Mouse (Mus musculus): Measurements from ENCODE around the gene Mocs1. TPM values are rescaled to one million over a fixed set of nuclear protein-coding genes. Genes with fewer than 3 reads are reported as not detected.
A peak's percentile ranks its signal among the peaks of the same experiment; 100 is the strongest.

Mocs1 gene
- polyA plus RNA-seq (2017; shearing (Covaris generic)): 10 to 100 TPM; 12.4 to 13.7 TPM

- peak; percentile 100 for ATAC-seq
These were observed at the start of gene Mocs1 for GRCm38 (mm10) chr17:49428239-49428688. Gene Mocs1, plus strand, starts transcription at chr17:49428362.

DNA sequence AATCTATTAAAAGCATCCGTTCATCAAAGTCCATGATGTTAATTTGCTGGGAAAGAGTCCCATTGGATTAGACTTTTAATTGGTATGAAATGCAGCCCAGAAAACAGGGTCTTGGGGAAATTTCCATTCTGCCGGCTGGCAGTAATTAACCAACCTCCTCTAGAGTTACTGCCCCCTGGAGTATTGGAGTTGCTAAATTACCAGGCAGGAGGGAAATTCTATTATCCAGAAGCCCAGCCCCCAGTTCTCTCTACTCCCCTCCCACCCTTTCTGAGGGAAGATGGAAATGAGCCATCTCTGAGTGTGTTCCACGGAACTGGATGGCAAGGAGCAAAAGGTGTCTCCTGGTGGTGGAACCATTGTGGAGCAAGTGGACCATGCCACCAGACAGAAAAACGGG lies 48.5 kb upstream of the Mocs1 start:
- no peak for ATAC-seq

DNA sequence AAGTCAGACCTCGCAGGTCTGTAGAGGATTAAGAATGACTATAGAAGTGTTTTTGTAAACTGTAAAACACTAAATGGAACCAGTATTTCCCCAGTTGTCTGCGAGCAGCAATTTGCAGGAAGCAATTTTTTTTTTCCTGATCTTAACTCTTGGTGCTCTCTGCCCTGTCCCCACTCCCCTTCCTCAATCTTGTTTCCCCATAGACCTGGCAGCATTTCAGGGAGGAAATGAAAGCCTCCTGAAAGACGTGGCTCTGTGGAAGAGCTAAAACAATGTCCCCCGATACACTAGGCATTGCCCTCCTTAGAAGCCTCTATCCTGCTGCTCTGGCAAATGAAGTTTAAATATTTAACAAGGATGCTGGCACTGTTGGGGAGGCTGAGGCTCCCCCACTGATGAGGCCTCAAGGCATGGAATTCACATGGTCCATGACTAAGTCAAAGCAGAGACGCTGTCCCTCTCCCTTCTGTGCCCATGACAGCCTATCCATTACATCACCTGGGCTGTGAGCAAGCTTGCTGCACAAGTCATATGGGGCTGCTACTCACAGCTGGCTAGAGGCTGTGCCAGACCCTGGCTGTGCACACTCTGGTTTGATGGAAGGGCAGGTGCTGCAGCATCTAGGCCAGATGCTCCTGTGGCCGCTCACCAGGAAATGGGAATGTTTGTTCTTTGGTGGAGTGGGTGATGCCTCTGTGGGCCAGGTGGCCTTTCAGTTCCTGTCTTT lies 43.8 kb upstream of the Mocs1 start:
- ATAC-seq: no peak

DNA sequence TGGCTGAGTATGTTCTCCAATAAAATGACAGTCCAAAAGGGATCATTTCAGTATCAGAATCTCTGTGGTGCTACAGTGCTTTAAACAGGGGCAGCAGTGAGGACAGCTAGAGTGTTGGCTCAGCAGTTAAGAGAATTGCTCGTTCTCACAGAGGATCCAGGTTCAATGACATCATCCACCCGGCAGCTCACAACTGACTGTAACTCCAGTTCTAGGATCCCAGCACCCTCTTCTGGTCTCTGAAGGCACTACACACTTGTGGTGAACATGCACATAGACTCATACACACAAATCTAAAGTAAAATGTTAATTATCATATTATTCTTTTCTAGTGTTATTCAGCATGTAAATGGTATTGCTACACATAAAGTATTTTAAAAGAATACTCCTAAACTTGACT lies 40.4 kb upstream of the Mocs1 start:
- ATAC-seq: no peak

GRCm38 (mm10) chr17:49392751-49393150 lies 35.4 kb upstream of the Mocs1 start:
- no peak for ATAC-seq

DNA sequence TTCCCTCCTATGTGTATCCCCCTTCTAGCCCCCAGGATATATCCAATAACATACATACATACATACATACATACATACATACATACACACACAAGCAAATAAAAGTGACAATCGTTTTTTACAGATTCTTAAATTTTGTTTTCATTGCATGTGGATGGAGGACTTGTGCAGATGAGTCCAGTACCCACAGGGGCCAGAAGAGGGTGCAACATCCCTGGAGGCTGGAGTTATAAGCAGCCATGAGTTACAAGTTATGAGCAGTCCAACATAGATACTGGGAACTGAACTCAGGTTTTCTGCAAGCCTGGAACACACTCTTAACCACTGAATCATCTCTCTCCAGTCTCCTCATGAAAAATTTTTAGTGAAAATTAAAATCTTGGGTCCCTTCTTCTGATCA lies 33.3 kb upstream of the Mocs1 start:
- ATAC-seq: no peak

- no peak for ATAC-seq
These were observed 28.6 kb upstream of the Mocs1 start for GRCm38 (mm10) chr17:49399605-49400004.

DNA sequence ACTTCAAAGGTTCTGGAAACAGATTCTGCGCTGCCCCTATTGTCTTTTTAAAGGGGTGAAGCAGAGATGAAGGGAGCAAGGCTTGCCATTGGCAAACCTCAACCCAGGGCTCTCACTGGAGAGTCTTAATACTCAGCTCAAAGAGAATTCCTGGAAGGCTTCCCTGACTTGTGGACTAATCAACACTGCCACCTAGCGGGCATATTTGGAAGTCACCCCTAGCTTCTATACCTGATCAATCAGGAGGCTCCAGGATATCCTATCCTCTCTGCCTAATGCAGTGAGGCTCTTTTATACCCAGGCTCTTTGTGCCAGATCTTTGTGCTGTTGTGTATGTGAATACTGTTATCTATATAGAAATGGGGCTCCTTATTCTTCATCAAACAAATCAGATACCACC lies 28.0 kb upstream of the Mocs1 start:
- ATAC-seq: peak; percentile 54

DNA sequence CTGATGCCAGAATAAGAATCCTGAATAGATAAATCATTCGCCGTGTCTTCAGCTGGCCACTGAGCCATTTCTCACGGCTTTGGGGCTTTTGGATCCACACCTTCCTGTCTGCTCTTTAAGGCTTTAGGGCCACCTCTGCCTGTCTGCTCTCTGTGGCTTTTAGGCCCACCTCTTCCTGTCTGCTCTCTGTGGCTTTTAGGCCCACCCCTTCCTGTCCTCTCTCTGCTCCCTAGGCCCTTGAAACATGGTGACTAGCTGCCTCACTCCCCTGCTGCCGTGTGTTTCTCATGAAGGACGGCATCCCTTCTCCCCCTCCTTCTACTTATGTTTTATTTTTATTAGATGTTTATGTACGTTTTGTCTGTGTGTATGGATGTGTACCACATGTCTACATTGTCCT lies 25.0 kb upstream of the Mocs1 start:
- peak; percentile 95 for ATAC-seq

DNA sequence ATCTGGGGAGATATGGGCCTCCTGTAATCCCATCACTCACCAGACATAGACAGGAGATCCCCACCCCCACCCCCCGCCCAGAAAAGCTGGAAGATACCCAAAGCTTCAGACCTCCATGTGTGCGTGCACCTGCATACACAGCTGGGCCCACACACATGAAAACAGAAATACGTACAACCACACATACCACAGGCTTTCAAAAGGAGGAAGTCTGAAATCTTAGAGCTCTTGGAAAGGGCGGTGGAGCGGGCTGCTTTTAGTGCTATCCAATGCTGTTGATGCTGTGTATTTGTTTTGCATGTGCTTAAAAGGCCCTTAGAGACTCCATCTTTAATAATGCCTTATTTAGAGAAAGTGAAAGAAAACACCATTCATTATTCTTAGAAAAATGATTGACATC lies 22.2 kb upstream of the Mocs1 start:
- no peak for ATAC-seq

DNA sequence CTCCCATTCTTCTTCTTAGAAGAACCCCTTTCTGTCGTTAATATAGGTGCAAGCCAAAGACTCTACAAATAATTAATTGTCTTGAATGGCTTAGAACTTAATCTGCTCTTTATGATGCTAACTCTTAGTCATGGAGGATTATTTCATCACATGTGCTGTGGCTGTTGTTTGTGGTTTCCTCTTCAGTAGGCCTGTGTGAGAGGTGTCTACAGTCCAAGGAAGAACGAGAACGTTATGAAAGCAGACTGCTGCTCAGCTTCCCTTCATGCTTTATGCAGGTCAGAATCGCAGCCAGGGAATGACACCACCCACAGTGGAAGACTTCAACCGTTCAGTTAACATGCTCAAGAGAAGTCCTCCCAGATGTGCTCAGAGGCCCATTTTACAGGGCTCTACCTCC lies 15.2 kb upstream of the Mocs1 start:
- no peak for ATAC-seq

DNA sequence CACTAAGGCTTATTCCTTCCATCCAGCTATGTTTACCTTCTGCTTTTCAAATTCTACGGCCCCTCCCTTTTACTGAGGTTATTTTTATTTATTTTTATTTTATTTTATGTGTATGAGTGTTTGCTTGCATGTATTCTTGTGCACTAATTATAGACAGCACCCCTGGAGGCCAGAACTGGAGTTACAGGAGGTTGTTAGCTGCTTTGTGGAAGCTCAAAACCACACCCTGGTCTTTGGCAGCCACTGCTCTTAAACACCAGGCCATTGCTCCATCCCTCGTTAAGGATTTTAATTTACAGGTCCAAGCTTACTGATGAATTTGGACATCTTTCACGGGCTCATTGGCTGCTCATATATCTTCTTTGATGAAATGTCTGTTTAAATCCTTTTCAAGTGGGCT lies 14.6 kb upstream of the Mocs1 start:
- peak; percentile 66 for ATAC-seq

GRCm38 (mm10) chr17:49416228-49416627 lies 11.9 kb upstream of the Mocs1 start:
- ATAC-seq: no peak

- ATAC-seq: no peak
These were observed 8.3 kb upstream of the Mocs1 start for GRCm38 (mm10) chr17:49419813-49420212.

- ATAC-seq: no peak
These were observed 5.7 kb upstream of the Mocs1 start for GRCm38 (mm10) chr17:49422286-49423066.

DNA sequence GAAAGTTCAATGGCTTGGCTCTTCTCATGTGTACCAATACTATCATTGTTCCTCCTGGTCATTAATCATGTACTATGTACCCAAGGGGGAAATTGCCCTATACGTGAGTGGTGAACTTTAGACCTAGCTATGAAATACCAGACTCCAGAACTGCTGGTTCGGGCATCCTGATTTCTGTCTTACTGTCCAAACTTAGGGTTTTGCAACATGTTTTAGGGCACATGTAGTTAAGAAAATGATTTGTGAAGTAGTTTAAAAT lies 5.2 kb upstream of the Mocs1 start:
- no peak for ATAC-seq

GRCm38 (mm10) chr17:49423872-49424271 lies 4.3 kb upstream of the Mocs1 start:
- no peak for ATAC-seq

GRCm38 (mm10) chr17:49427631-49428238 lies 427 bp upstream of the Mocs1 start:
- ATAC-seq: peak; percentile 2

GRCm38 (mm10) chr17:49428751-49429415 lies 721 bp downstream of the Mocs1 start:
- peak; percentile 11 for ATAC-seq

GRCm38 (mm10) chr17:49429471-49430129 lies 1.4 kb downstream of the Mocs1 start:
- no peak for ATAC-seq

- ATAC-seq: no peak
These were observed 2.0 kb downstream of the Mocs1 start for GRCm38 (mm10) chr17:49430136-49430535.

- ATAC-seq: no peak
These were observed 3.0 kb downstream of the Mocs1 start for GRCm38 (mm10) chr17:49431176-49431575.

Measured in CD4-positive, CD25-positive, alpha-beta regulatory T cell, adult 4 months (primary cell).